Mouse (Mus musculus) cerebellum, adult 11 months (tissue): ENCODE data around the gene Ccdc183.

Source experiments
- DNase-seq: peaks from one replicate; pipeline ENCODE4 v3.0.0; 2022

Gene Ccdc183

DNA sequence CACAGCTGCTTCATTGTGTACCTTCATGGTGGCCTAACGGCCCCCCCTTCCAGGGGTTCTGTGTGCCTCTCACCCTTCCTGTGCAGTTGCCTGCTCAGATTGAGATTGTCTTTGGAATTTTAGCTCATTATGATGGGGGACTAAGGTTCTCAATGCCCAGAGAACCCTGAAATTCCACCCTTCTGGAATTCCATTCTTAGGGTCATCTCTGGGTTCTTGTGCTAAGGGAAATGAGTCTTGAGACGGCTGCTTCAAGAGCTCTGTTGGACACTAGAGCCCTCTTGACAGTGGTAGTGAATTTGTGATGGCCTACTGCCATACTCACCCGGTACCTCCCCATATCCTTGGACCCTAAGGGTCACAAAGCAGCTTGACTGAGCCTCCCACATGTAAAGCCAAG lies at the start of gene Ccdc183:
Ccdc183 (minus strand) TSS at position 101 of the 400 bp plus-strand sequence.
- DNase-seq: no peak

DNA sequence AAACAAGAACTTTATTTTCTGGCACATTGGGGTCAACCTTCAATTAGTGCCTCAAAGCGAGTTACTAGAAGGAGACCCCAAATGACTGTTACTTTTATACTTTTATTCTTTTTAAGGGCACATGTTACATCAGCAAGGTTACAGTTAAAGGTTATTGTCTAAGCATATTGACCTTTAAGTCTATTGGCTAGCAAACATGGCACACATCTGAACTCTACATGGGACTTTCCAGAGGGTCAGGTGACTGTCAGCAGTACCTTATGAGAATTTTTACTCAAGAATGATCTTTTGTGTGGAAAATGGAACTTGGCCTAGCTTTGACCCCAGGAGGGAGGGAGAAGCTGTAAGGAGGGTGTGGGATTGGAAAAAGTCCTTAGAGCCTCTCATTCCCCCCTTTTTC lies 49.0 kb upstream of the Ccdc183 start:
- DNase-seq: no peak

DNA sequence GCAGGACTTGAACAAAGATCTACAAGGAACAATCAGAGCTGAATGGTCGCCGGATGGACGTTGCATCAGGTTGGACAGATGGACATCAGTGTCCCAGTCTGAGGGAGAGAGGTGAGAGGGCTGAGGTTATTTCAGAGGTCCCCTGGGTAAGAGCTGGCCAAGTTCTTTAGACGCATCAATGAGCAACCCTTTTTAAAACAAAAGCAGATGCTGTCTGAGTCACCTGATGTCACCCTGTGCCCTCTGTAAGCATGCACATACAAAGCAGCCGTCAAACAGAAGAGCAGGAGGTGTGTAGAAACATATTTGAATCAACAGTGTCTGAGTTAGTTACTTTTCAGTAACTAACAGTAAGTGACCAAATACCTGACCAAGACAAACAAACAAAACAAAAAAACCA lies 46.6 kb upstream of the Ccdc183 start:
- no peak for DNase-seq

DNA sequence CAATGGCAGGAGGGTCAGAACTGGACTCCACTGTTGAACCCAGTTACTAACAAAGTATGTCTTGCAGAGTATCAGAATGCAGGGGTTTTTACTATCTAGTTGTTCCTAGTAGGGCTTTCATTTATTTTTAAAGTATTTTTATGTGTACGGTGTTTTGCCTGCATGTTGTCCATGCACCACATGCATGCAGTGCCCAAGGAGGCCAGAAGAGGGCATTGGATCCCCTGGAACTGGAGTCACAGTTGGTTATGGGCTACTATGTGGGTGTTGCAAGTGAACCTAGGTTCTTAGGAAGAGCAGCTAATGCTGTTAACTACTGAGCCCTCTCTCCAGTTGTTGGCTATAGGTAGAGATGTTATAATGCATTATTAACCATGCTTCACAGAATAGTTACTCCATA lies 46.0 kb upstream of the Ccdc183 start:
- DNase-seq: no peak

DNA sequence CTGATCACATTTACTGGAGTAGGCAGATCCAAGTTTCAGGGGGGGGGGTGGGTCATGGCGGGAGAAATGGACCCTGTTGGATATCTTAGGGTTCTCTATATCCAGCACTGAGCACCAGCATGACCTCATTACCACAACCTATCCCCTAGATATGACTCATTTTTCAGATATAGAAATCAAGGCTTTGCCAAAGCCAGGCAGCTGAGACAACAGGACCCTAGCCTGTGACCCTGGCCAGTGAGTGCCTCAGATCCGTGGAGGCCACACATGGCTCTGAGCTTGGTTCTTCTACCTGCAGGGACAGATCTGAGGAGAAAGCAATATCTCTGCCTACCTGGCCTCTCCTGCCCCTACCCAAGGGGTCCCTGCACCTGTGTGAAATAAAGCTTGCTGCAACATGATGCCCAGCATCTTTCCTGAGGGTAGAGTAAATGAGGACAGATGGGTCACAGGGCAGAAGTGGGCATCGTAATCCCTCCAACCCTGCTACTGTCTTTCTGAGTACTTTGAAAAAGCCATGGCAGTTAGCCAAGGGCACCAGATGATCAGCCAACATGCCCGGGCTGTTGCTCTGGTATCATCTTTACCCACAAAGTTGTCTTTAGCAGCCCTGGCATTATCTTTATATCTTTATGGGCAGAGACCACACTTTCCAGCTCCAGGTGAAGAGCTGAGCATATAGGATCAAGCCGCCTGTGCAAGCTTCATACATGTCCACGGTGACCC lies 43.9 kb upstream of the Ccdc183 start:
- no peak for DNase-seq

DNA sequence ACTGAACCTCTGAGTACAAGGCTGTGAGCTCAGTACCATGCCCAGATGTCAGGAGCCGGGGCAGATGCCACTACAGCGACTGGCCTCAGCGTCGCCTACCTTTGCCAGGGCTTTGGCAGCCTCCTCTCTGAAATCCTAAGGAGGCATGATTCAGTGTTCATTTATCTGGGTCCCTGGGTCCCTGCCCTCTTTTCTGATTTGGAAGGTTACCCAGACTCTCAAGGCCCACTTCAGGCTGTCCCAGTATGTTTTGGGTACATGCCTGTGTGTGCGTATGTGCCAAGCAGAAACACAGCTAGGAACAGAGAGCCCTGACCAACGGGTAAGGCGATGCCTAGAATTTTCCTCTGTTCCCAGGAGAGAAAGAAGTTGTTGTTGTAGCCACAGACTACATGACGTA lies 42.8 kb upstream of the Ccdc183 start:
- DNase-seq: no peak

DNA sequence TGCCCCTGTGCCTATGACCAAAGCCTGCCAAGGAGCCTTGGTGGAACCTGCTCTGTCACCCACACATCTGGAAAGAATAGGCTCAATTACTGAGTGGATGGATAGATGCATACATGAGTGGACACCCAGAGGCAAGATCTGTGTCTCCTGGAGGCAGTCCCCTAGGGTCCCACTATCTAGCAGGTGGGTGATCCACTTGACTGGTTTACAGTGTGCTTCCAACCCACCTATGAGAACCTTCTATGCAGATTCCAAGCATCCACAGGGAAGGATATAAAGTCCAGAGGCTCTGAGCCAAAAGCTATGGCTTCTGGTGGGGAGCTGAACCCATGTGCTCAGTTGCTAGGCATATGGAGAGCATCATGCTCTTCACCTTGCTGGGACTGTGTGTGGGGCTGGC lies 40.2 kb upstream of the Ccdc183 start, which contains the start of gene Lcn5:
Lcn5 (plus strand) TSS at position 301 of the 400 bp plus-strand sequence.
- no peak for DNase-seq

DNA sequence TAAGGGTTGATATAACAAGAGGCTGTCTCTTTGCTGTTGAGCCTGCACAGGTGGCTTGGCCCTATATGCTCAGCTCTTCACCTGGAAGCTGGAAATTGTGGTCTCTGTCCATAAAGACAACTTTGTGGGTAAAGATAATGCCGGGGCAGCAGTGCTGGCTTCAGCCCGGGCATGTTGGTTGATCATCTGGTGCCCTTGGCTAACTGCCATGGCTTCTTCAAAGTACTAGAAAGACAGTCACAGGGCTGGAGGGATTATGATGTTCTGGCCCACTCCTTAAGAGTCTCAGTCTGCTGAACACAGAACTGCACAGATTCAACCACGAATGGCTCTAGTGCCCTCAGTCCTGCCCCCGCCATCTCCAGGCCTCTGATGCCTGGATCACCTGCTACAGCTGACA lies 39.8 kb upstream of the Ccdc183 start:
- peak; percentile 17 for DNase-seq

DNA sequence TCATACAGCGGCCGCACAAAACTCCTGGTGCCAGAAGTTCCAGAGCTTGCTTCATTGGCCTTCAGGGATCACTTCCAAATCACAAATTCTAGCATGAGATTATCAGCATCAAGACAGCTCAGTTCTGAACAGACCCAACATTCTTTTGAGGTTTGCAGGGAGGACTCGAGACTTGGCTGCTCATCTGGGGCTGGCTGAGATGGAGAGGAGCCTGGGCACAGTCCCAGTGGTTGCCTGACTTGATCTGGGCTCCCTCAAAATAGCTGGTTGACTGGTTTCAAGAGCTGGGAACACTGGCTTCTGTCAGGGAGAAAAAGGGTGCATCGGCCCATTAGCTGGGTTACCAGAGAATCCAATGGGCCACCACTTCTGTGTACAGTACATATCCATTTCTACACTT lies 39.2 kb upstream of the Ccdc183 start:
- DNase-seq: no peak

DNA sequence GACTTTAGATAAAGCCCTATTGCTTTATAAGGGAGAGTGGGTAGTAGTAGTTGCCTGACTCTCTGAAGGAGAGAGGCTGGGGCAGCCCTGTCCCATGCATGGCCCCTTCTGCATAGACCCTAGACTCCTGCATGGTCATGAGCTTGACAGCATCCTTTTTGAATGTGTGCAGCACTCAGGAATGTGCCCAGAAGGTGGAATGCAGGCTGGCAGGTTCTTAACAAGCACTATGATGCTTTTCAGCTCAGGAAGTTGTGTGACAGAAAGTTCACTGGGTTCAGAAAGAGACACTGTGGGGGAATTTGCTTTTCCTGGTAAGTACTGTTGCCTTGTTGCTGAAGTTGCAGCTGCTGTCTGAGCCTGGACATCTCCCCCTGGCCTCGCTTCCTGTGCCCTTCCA lies 37.0 kb upstream of the Ccdc183 start:
- no peak for DNase-seq

DNA sequence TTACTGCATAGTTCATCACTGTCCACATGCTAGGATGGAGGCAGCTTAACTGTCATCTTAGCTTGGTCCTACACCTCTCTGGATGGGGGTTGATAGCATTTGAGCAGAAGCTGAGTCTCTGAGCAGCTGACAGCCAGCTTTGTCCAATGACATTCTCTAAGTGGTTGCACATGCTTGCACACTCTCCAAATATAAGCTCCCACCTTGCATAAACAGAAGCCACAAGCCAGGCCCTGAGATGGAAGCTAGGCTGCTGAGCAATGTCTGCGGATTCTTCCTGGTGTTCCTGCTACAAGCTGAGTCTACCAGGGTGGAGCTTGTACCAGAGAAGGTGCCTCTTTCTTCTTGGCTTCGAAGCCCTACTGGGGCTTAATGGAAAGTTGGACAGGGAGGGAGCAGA lies 35.4 kb upstream of the Ccdc183 start, which contains the start of gene Lcn8:
Lcn8 (plus strand) TSS at position 219 of the 400 bp plus-strand sequence.
- no peak for DNase-seq

DNA sequence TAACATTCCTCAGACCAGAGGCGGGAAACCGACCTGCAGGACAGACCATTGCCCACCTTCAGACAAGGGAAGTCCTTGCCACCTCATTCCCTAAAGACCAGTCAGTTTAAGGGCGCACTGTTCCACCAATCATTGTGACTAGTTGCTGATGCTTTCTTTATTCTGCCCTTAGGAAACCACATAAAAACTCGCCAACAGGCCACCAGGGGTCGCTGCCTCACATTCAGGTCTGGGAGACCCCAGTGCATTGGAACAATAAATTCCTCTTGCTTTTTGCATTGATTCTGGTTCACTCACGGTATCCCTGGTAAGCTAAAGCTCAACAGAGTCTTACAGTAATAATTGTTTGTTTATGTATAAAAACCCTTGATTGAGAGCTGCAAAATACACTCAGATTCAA lies 22.4 kb upstream of the Ccdc183 start:
- DNase-seq: no peak

DNA sequence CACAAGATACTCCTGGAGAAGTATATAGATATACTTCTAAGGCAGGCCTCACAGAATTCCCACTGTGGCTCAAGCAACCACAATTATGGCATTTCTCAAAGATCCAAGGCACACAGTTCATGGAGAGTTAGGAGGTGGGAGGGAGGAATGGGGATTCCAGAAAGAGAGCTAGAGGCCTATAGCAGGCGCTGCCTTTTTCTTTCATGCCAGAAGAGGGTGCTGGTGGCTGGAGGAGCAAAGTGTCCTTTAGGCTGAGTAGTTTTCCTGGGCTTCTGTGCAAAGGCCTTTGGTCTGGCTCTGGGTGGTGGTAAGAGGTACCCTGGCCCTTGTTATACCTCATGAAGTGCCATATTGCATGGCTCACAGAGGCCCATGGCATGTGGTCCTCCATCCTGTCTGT lies 16.6 kb upstream of the Ccdc183 start:
- no peak for DNase-seq

DNA sequence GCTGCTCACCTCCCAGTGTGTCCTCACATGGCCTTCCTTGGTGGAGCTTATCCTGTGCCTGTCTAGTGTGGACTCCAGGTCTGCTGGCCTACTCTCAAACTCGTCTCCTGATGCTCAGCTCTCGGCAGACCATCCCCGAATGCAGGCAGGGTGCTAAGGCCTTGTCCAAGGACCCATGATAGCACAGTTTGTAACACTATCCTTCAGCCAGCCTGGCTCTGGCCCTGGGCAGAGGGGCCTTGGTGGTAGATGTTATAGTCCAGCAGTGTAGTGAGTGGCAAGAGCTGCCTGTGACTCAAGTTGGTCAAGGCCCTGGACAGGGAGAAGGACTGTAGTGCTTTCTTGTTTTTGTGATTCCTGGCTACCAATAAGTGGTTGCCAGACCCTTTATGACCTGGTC lies 16.1 kb upstream of the Ccdc183 start:
- DNase-seq: no peak

DNA sequence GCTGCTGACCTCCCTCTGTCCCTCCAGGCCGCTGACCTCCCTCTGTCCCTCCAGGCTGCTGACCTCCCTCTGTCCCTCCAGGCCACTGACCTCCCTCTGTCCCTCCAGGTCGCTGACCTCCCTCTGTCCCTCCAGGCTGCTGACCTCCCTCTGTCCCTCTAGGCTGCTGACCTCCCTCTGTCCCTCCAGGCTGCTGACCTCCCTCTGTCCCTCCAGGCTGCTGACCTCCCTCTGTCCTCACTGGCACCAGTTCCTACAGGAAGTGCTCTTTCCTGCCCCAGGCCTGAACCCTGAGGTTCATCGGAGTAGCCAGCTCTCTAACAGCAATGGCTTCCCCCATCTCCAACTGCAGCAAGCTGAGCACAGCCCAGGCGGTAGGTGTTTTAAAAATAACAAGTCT lies 11.3 kb upstream of the Ccdc183 start:
- DNase-seq: no peak

DNA sequence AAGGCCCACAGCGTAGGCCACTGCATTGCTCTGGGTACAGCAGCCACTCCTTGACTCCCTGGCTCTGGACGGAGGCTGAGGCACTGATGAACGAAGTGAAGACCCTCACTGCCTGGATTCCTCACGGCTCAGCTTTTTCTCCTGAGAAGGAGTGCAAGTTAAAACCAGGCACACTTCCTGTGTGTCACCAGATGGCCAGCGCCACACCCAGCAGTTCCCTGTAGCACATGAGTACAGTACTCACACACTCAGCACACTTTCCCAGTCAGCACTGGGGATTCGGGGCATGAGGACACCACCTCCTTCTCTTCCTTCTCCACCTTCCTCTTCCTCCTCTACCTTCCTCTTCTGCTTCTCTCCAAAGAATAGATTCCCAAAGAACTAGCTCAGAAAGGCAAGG lies 10.3 kb upstream of the Ccdc183 start, which contains the start of gene Fcna:
Fcna (minus strand) TSS at position 220 of the 400 bp plus-strand sequence.
- no peak for DNase-seq

DNA sequence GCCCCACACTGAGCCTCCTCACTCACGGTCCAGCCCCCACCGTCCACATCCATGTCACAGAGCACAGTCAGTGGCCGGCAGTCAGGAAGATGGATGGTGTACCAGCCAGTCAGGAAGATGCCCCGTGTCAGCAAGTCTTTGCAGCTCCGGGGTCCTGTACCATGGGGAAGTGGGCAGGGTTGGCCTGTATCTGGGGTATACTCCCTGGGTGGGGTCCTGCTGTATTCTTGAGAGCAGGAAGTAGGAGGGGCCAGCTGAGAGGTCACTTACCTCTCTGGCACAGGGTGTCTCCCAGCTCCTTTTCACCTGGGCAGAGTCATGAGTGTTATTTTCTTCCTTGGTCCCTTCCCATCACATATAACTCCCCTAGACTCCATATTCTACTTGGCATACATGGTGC lies 8.5 kb upstream of the Ccdc183 start:
- DNase-seq: peak; percentile 2

DNA sequence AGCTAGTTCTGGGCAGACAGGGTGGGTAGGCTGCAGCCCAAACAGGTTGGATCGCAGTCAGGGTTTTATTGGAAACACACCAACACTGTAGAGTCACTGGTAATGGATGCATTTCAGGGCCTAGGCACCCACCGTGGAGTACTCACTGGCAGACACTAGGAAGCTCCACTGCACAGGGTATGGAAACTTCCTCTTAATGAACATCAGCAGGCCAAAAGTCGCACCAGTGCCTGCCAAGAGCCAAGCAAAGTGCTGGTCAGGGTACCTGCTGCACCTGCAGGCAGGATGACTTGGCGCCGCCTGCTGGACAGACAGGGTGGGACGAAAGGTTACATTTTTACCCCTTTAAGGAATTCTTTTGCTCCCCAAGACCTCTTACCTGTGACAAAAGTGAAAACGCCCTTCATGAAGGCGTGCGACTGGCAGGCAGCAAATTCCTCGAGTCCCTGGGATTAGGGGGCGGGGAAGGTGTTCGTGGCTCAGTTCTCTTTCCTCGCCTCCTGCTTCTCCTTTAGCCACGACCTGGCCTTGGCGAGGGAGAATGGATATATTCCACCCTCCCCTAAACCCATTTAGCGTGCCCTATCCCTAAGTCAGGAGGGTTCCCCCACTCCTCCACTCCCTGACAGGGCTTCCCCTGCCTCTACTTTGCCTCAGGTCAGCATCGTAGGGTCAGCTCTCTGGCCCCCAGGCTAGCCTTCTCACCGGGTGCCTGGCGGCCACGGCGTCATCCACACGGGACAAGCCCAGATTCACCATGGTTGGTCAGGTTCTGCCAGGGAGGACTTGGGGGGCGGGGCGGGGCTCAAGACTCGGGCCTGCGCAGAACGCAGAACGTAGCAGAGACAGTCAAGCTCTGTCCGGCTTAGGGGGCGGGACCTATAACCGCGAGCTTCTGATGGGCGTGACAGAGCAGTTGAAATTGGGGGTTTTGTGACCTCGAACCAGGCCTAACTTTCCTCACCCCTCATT lies 4.0 kb upstream of the Ccdc183 start, which contains the start of gene Tmem141:
Tmem141 (minus strand) TSS at position 777 of the 972 bp plus-strand sequence.
- DNase-seq: peak; percentile 91

DNA sequence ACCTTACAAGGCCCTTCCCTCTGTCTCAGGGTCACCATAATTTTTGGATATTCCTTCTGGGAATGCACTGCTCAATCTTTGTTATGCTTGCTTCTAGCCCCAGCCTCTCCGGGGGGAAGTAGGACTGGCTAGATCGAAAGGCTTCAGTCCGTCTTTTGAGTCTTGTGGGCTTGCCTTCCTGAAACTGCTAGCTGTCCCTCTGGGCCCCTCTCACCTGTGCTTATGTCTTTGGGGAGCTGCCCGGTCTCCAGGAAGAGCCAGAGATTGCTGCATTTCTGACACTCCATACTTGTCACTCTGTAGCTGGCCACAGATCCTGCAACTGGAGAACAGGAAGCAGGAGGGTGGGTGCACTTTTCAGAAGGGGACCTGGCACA lies 3.4 kb upstream of the Ccdc183 start:
- DNase-seq: no peak

DNA sequence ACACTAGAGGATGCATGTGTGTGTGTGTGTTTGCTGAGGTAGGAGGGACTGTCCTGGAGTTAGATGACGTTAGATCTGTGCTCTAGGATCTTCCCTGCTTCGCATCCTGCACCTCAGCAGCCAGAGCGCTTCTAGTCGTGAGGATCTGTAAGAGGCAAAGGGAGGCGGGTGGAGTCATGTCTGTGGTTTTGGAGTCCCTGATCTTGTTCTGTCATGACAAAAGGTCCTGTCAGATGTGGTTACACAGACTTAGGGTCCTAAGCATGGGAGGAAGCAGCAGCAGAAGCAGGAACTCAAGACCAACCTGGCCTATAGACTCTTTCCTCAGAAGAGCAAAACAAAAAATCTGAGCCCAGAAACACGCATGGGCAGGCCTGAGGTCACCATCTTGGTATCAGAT lies 2.9 kb upstream of the Ccdc183 start:
- DNase-seq: no peak

DNA sequence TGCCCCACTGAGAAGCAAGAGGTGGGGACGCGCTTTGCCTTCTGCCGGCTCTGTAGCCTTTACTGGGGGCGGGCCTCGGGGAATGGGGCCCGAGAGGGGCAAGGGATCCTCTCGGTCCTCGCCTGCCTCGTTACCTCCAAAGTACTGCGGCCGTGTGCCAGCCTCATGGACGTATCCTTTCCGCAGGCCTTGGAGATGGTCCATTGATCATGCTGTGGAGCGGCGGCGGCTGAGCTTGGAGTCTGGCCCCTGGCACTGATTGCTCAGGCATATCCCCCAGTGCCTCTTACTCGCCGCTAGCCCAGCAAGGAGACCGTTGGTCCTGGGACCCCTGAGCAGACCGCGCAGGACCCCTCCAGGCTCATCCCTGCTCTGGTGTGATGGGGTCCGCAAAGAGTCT lies 1.1 kb downstream of the Ccdc183 start:
- no peak for DNase-seq

DNA sequence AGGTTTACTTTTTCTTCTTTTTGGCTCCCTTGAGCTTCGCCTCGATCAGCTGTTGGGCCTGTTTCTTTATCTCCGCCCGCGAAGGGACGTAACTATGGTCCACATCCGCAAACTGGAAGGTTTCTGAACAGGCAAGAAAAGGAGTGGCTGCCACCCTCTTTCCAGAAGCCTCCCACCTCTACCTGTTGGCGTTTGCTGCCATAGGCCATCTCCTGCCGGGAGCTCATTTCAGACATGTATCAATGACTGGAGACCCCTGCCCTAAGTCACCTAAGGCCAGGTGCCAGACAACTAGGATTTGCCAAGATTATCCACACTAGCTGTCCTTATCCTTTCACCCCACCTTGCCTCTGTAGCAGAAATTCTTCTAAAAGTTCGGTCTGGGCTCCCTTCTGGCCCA lies 8.8 kb downstream of the Ccdc183 start:
- no peak for DNase-seq

DNA sequence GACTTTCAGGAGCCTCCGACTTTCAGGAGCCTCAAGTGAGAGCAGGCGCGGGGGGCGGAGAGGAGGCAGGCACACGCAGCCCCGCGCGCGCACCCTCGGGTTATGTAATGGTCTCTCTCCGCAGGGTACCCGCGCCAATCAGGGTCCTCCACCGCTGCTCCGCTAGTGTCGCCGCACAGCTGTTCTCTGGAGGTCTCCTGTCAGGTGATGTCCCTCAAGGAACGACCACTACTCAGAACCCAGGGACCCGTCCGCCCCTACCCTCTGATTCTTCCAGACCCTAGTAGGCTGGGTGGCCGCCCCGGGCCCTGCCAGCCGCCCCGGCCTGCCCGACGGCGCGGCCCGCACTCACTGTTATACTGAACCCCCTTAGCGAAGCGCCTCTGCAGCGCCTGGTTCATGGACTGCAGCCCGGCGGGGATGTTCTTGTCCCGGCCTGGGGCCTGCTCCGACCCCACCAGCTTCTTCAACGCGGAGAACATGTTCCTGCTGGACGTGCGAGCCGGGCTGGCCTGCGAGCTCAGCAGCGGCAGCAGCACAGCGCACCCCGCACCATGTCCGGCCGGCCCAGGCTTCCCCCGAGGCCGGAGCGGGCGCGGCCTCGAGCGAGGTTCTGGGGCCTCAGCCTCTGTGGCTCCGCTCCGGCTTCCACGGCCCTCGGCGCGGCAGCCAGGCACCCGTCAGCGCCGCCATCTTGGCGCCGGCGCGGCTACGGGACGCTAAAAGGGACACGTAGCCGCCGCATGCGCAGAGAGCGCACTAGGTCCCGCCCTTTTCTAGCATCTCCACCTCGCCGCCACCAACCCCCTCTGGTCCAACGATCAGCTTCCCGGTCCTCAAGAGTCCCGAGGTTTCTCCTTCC lies 9.5 kb downstream of the Ccdc183 start, which contains the start of gene Rabl6:
Rabl6 (minus strand) TSS at position 761 of the 862 bp plus-strand sequence.
- DNase-seq: peak; percentile 88
